Mouse (Mus musculus) heart, postnatal 0 days (tissue): ENCODE measurements around the gene Scfd2. TPM values are rescaled to one million over a fixed set of nuclear protein-coding genes. Genes with fewer than 3 reads are reported as not detected.

ENCODE experiments used
- ATAC-seq: fragments of 200-750 bp; cut with Nextera tagmentation; 2 replicates; pipeline ENCODE4 v1.8.0; 2017; ENCODE audit warnings: low read depth, moderate number of reproducible peaks, moderate library complexity; ENCODE audit not compliant: insufficient read depth
- DNase-seq: peaks from one replicate; pipeline ENCODE4 v3.0.0-alpha.2; 2016; ENCODE audit warnings: low spot score
- H3K27ac ChIP-seq: fragments of 300-500 bp; sonication (generic); 2 replicates; pipeline ENCODE4 v1.5.1; 2014; ENCODE audit warnings: low read depth, mild to moderate bottlenecking
- H3K27me3 ChIP-seq: fragments of 300-500 bp; sonication (generic); 2 replicates; pipeline ENCODE4 v1.6.1; 2014; ENCODE audit warnings: low read length, mixed read lengths; ENCODE audit not compliant: control insufficient read depth, insufficient read depth
- H3K36me3 ChIP-seq: fragments of 300-500 bp; sonication (generic); replicated peaks from 2 replicates; pipeline ENCODE4 v1.6.1; 2014; ENCODE audit warnings: low read length, mixed read lengths; ENCODE audit not compliant: control insufficient read depth, insufficient read depth
- H3K4me1 ChIP-seq: fragments of 300-500 bp; sonication (generic); 2 replicates; pipeline ENCODE4 v1.6.1; 2014; ENCODE audit warnings: antibody characterized with exemption; ENCODE audit not compliant: control insufficient read depth, insufficient read depth
- H3K4me2 ChIP-seq: fragments of 300-500 bp; sonication (generic); 2 replicates; pipeline ENCODE4 v1.6.1; 2014; ENCODE audit warnings: low read depth, mild to moderate bottlenecking, low read length, moderate library complexity
- H3K4me3 ChIP-seq: fragments of 300-500 bp; sonication (generic); 2 replicates; pipeline ENCODE4 v1.5.1; 2014; ENCODE audit warnings: low read depth, low read length
- H3K9ac ChIP-seq: fragments of 300-500 bp; sonication (generic); replicated peaks from 2 replicates; pipeline ENCODE4 v1.6.1; 2014; ENCODE audit warnings: low read depth, low read length, mixed read lengths
- H3K9me3 ChIP-seq: fragments of 300-500 bp; sonication (generic); replicated peaks from 2 replicates; pipeline ENCODE4 v1.6.1; 2016; ENCODE audit warnings: low read length; ENCODE audit not compliant: control insufficient read depth
- CTCF ChIP-seq: IDR thresholded peaks from 2 replicates; pipeline ENCODE4 v1.5.1; 2016; ENCODE audit warnings: antibody characterized with exemption, control low read depth, low read depth
- EP300 ChIP-seq: IDR thresholded peaks from 2 replicates; pipeline ENCODE4 v1.6.1; 2016; ENCODE audit warnings: antibody characterized with exemption, low read depth
- WGBS: fragments of 180-500 bp; shearing (Covaris S2); extraction: QIAGEN DNeasy Blood & Tissue Kit; methylation state at CpG from one replicate; pipeline ENCODE4 v1.1.7; 2014; 5-methylcytosine and 5-hydroxymethylcytosine counted together
- polyA plus RNA-seq: library from polyadenylated mRNA; unstranded; fragments of >200 nt; fragmentation: Nextera tagmentation; extraction: Ambion mirVana; gene quantifications from 2 replicates; pipeline ENCODE4 v1.2.1, GENCODE M21; 2015
- total RNA-seq: library from RNA; depleted of rRNA; stranded (reverse); fragments of >200 nt; gene quantifications from 2 replicates; pipeline ENCODE4 v1.2.3, GENCODE M21; 2014; ENCODE audit warnings: low replicate concordance

The Scfd2 gene
- total and polyA plus RNA-seq, 2 experiments from 2014 or later = 14.2 to 24.3 TPM

DNA sequence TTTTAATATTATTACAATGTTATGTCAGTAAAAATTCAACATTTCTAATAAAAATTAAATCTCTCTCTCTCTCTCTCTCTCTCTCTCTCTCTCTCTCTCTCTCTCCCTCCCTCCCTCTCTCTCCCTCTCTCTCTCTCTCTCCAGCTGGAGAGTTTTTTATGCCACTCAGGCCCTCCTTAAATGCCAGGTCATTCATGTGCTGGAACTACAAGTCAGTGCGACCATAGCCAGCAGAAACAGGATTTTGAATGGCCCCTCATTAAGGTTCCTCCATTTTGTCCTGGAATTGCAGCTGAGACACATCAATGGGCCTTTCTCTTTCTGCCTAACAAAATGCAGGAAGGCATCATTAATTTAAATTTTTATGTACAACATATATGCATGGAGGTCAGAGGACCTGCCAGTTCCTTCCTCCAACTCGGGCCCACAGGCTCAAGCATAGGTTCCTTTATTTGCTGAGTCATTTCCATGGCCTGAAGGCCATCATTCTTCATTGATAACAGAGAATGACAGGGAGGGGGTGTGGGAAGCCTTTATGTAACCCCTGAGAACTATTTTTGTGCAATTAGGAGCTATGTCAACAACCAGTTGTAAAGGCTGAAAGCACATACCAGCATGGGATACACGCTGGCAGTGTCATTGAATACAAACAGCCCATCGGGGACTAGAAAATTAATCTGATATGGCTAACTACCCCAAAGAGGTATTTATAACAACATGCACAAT lies 165.4 kb downstream of the Scfd2 start:
- ATAC-seq = no peak
- WGBS = 44% methylated on average over 4 of the region's 4 CpGs

DNA sequence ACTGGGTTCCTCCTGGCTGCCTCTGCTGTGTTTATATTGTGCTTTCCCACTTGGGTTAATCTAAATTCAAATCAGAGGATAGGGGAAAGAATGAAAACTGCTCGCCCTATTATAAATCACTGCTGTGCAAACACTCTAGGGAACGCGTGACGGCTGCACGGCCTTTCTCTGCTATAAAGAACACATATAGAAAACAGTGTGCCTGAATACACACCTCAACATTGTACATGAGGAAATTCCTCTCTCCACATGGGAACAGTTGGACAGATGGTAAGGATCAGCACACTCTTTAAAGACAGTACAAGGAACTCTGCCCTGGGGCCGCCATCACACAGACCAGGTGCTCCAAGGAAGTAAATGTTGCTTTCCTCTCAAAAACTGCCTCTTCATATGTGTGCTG lies 166.2 kb downstream of the Scfd2 start:
- Histone ChIP-seq H3K36me3 (no peaks in the 10 kb centered on the region), H3K4me3 (no peak overlapping the region), H3K27me3 (no peaks in the 10 kb centered on the region), H3K9ac (no peak overlapping the region), H3K27ac (no peak overlapping the region), H3K4me2 (no peak overlapping the region), H3K9me3 (no peaks in the 10 kb centered on the region), H3K4me1 (peaks cover 10% of the 10 kb centered on the region)
- 87% methylated on average over 6 of the region's 6 CpGs for WGBS
- ATAC-seq (no peak), DNase-seq (no peak)
- TF ChIP-seq CTCF (no peak), EP300 (no peak)

More for the DNA sequence above, 165.4 kb downstream of the Scfd2 start:
- H3K4me2 ChIP-seq = no peak overlapping the region
- H3K4me3 ChIP-seq = no peak overlapping the region
- no peak overlapping the region for H3K27ac ChIP-seq
- H3K4me1 ChIP-seq = peaks cover 4% of the 10 kb centered on the region
- no peaks in the 10 kb centered on the region for H3K27me3 ChIP-seq
- H3K36me3 ChIP-seq = no peaks in the 10 kb centered on the region
- no peak for TF ChIP-seq CTCF
- TF ChIP-seq EP300 = no peak
- no peaks in the 10 kb centered on the region for H3K9me3 ChIP-seq
- no peak for DNase-seq
- H3K9ac ChIP-seq = no peak overlapping the region

DNA sequence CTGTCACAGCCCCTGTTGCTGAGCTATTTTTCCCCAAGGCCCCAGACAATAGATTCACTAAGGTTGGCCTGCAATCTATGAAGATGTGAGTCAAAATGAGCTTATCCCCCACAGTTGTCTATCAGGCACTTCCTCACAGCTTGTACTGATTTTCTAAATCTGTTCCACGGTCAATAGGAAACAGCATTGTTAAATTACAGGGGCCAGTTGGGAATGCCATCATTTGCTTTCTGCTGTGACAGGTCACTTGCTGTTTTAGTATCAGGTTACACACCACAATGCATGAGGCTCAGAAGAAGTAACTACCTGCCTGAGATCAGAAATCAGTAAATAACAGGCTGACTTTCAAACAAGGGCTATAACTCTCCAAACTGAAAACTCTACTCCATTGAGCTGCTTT lies 168.3 kb downstream of the Scfd2 start:
- WGBS = 37% methylated on average over 1 of the region's 1 CpGs
- ATAC-seq (no peak), DNase-seq (no peak)
- H3K9ac ChIP-seq = no peak overlapping the region
- TF ChIP-seq EP300 (no peak), CTCF (no peak)
- H3K9me3 ChIP-seq = no peaks in the 10 kb centered on the region
- H3K27ac ChIP-seq = no peak overlapping the region
- H3K4me1 ChIP-seq = peaks cover 10% of the 10 kb centered on the region
- H3K4me2 ChIP-seq = no peak overlapping the region
- H3K27me3 ChIP-seq = no peaks in the 10 kb centered on the region
- H3K4me3 ChIP-seq = no peak overlapping the region
- H3K36me3 ChIP-seq = no peaks in the 10 kb centered on the region

DNA sequence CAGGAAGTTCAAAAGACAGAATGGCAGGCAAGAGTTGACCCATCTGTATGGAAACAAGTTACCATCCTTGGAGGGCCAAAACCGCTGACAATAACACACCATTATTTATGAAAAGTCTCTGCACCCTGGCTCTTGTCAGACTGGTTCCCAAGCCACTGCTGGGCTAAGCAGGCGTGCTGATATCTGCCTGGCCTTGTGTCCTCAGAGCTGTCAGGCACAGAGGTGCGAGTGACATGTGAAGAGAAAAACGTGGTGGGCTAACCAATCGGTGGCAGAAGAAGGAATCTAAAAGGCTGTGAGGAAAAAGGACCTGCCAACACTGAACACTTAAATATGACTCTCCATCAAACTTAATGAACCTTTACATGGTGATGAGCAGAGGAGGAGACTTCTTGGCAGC lies 170.0 kb downstream of the Scfd2 start:
- peak; percentile 99 for ATAC-seq
- WGBS = 17% methylated on average over 5 of the region's 5 CpGs
- peak overlapping the region; percentile 72 for H3K27ac ChIP-seq

DNA sequence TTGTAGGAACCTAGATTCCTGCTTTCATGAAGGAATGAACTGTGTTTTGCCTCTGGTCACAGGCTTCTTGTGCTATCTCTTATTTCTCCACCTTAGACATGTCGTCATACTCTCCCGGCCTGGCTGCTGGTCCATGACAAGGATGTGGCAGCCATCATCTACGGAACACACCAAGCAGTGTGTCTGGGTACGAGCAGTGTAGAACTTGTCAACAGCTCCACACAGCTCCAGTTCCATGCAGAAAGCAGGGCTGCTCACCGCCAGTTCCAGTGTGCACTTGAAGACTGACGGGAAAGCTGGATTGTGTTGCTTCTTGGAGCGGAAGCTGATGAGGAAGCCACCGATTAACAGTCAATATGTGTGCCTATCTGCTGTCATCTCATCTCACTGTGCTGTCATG lies 173.5 kb downstream of the Scfd2 start:
- no peak overlapping the region for H3K4me3 ChIP-seq
- H3K36me3 ChIP-seq = no peaks in the 10 kb centered on the region
- H3K27me3 ChIP-seq = no peaks in the 10 kb centered on the region
- WGBS = 41% methylated on average over 8 of the region's 8 CpGs
- TF ChIP-seq EP300 = no peak
- TF ChIP-seq CTCF = no peak
- H3K27ac ChIP-seq = no peak overlapping the region
- H3K4me1 ChIP-seq = peaks cover 7% of the 10 kb centered on the region
- no peaks in the 10 kb centered on the region for H3K9me3 ChIP-seq
- DNase-seq (no peak), ATAC-seq (no peak)
- no peak overlapping the region for H3K9ac ChIP-seq
- no peak overlapping the region for H3K4me2 ChIP-seq

More for the DNA sequence above, 170.0 kb downstream of the Scfd2 start:
- no peak overlapping the region for H3K4me3 ChIP-seq
- DNase-seq = peak; percentile 78
- no peak overlapping the region for H3K9ac ChIP-seq
- no peaks in the 10 kb centered on the region for H3K27me3 ChIP-seq
- H3K4me2 ChIP-seq = no peak overlapping the region
- peaks cover 10% of the 10 kb centered on the region for H3K4me1 ChIP-seq
- 0 out of 2 replicates have a peak, but pooled peaks have one; percentile 31 for TF ChIP-seq EP300
- no peak for TF ChIP-seq CTCF
- H3K36me3 ChIP-seq = no peaks in the 10 kb centered on the region
- no peaks in the 10 kb centered on the region for H3K9me3 ChIP-seq
